Mouse (Mus musculus): ENCODE measurements around the gene Ugt2b36. TPM values are rescaled to one million over a fixed set of nuclear protein-coding genes. Genes with fewer than 3 reads are reported as not detected.
"Not testable (repeated sequence)": the region's sequence is repeated elsewhere in the genome, so short reads cannot be mapped to it uniquely, and the experiment has no call there.

Ugt2b36 gene
- polyA plus RNA-seq (2012; fragmentation: generic; extraction: Trizol), result not detected

GRCm38 (mm10) chr5:87092346-87093027, at the start of gene Ugt2b36:
Ugt2b36 (minus strand) TSS chr5:87092555.
- Histone ChIP-seq H3K4me3 (no peak within 1 kb of the TSS), H3K36me3 (ENCODE audit: control insufficient read depth, insufficient read depth) (no peaks in the 10 kb centered on the region), H3K4me2 (ENCODE audit: low read depth) (no peak within 1 kb of the TSS), H3K79me2 (ENCODE audit: control insufficient read depth, insufficient read depth) (no peaks in the 10 kb centered on the region), H3K27me3 (ENCODE audit: control insufficient read depth, insufficient read depth, insufficient read length) (no peaks in the 10 kb centered on the region), H3ac (ENCODE audit: control insufficient read depth, insufficient read length) (no peak within 1 kb of the TSS)
- TF ChIP-seq TCF12 (IDR thresholded peaks at IDR 0.05; ENCODE audit: insufficient read depth, poor library complexity, severe bottlenecking) (no peak), CEBPB (IDR thresholded peaks at IDR 0.05; ENCODE audit: insufficient read depth, poor library complexity, severe bottlenecking) (no peak), TCF3 (IDR thresholded peaks at IDR 0.05; ENCODE audit: insufficient read length, low read depth) (no peak), USF1 (IDR thresholded peaks at IDR 0.05; ENCODE audit: low read depth) (no peak), REST (IDR thresholded peaks at IDR 0.05; ENCODE audit: insufficient read depth, insufficient read length) (no peak), MYOG (IDR thresholded peaks at IDR 0.05; ENCODE audit: control insufficient read depth in 1 of 3, insufficient read depth in 1 of 3, insufficient read length in 2 of 3, low read depth in 2 of 3) (no peak), SRF (IDR thresholded peaks at IDR 0.05; ENCODE audit: control insufficient read depth, insufficient read length, low read depth) (no peak), MYOD1 (IDR thresholded peaks at IDR 0.05; ENCODE audit: control insufficient read depth in 1 of 3, insufficient read length in 2 of 3, low read depth in 2 of 3) (no peak), E2F4 (IDR thresholded peaks at IDR 0.05; ENCODE audit: insufficient read depth) (no peak), MAX (IDR thresholded peaks at IDR 0.05; ENCODE audit: low read depth) (no peak), POLR2AphosphoS2 (IDR thresholded peaks at IDR 0.05; ENCODE audit: insufficient read length, low read depth) (no peak), POLR2A (IDR thresholded peaks at IDR 0.05; ENCODE audit: insufficient read length, low read depth) (no peak)

GRCm38 (mm10) chr5:87140196-87140595, 47.8 kb upstream of the Ugt2b36 start, which contains the start of gene Ugt2b5:
Ugt2b5 (minus strand) TSS chr5:87140318.
- H3ac ChIP-seq (ENCODE audit: control insufficient read depth, insufficient read length); H3K4me3 ChIP-seq; H3K79me2 ChIP-seq (ENCODE audit: control insufficient read depth, insufficient read depth); H3K36me3 ChIP-seq (ENCODE audit: control insufficient read depth, insufficient read depth); H3K27me3 ChIP-seq (ENCODE audit: control insufficient read depth, insufficient read depth, insufficient read length); H3K4me2 ChIP-seq (ENCODE audit: low read depth): not testable (repeated sequence)

- not testable (repeated sequence) for H3ac ChIP-seq (ENCODE audit: control insufficient read depth, insufficient read length); H3K36me3 ChIP-seq (ENCODE audit: control insufficient read depth, insufficient read depth); H3K27me3 ChIP-seq (ENCODE audit: control insufficient read depth, insufficient read depth, insufficient read length); H3K4me3 ChIP-seq; H3K4me2 ChIP-seq (ENCODE audit: low read depth); H3K79me2 ChIP-seq (ENCODE audit: control insufficient read depth, insufficient read depth)
Observed at GRCm38 (mm10) chr5:87103697-87104096, 11.3 kb upstream of the Ugt2b36 start.

- H3K27me3 ChIP-seq (ENCODE audit: control insufficient read depth, insufficient read depth, insufficient read length), result no peaks in the 10 kb centered on the region
- H3K79me2 ChIP-seq (ENCODE audit: control insufficient read depth, insufficient read depth), result no peaks in the 10 kb centered on the region
- TF ChIP-seq TCF12 (IDR thresholded peaks at IDR 0.05; ENCODE audit: insufficient read depth, poor library complexity, severe bottlenecking), result no peak
- TF ChIP-seq CEBPB (IDR thresholded peaks at IDR 0.05; ENCODE audit: insufficient read depth, poor library complexity, severe bottlenecking), result no peak
- no peak for TF ChIP-seq USF1 (IDR thresholded peaks at IDR 0.05; ENCODE audit: low read depth)
- no peak for TF ChIP-seq MAX (IDR thresholded peaks at IDR 0.05; ENCODE audit: low read depth)
- no peak for TF ChIP-seq MYOD1 (IDR thresholded peaks at IDR 0.05; ENCODE audit: control insufficient read depth in 1 of 3, insufficient read length in 2 of 3, low read depth in 2 of 3)
- no peak for TF ChIP-seq REST (IDR thresholded peaks at IDR 0.05; ENCODE audit: insufficient read depth, insufficient read length)
- TF ChIP-seq E2F4 (IDR thresholded peaks at IDR 0.05; ENCODE audit: insufficient read depth), result no peak
- TF ChIP-seq TCF3 (IDR thresholded peaks at IDR 0.05; ENCODE audit: insufficient read length, low read depth), result no peak
- TF ChIP-seq SRF (IDR thresholded peaks at IDR 0.05; ENCODE audit: control insufficient read depth, insufficient read length, low read depth), result no peak
- no peak for TF ChIP-seq POLR2AphosphoS2 (IDR thresholded peaks at IDR 0.05; ENCODE audit: insufficient read length, low read depth)
- TF ChIP-seq MYOG (IDR thresholded peaks at IDR 0.05; ENCODE audit: control insufficient read depth in 1 of 3, insufficient read depth in 1 of 3, insufficient read length in 2 of 3, low read depth in 2 of 3), result no peak
- no peak overlapping the region for H3K4me3 ChIP-seq
- no peak overlapping the region for H3K4me2 ChIP-seq (ENCODE audit: low read depth)
- H3K36me3 ChIP-seq (ENCODE audit: control insufficient read depth, insufficient read depth), result no peaks in the 10 kb centered on the region
- no peak overlapping the region for H3ac ChIP-seq (ENCODE audit: control insufficient read depth, insufficient read length)
Observed at GRCm38 (mm10) chr5:87091111-87091510, 1.2 kb downstream of the Ugt2b36 start.

GRCm38 (mm10) chr5:87089264-87089663, 3.1 kb downstream of the Ugt2b36 start:
- TF ChIP-seq REST (IDR thresholded peaks at IDR 0.05; ENCODE audit: insufficient read depth, insufficient read length), result no peak
- TF ChIP-seq E2F4 (IDR thresholded peaks at IDR 0.05; ENCODE audit: insufficient read depth), result no peak
- no peak for TF ChIP-seq MYOG (IDR thresholded peaks at IDR 0.05; ENCODE audit: control insufficient read depth in 1 of 3, insufficient read depth in 1 of 3, insufficient read length in 2 of 3, low read depth in 2 of 3)
- no peak for TF ChIP-seq POLR2AphosphoS2 (IDR thresholded peaks at IDR 0.05; ENCODE audit: insufficient read length, low read depth)
- TF ChIP-seq TCF3 (IDR thresholded peaks at IDR 0.05; ENCODE audit: insufficient read length, low read depth), result no peak
- TF ChIP-seq CEBPB (IDR thresholded peaks at IDR 0.05; ENCODE audit: insufficient read depth, poor library complexity, severe bottlenecking), result no peak
- TF ChIP-seq SRF (IDR thresholded peaks at IDR 0.05; ENCODE audit: control insufficient read depth, insufficient read length, low read depth), result no peak
- no peak for TF ChIP-seq MAX (IDR thresholded peaks at IDR 0.05; ENCODE audit: low read depth)
- no peak for TF ChIP-seq POLR2A (IDR thresholded peaks at IDR 0.05; ENCODE audit: insufficient read length, low read depth)
- TF ChIP-seq MYOD1 (IDR thresholded peaks at IDR 0.05; ENCODE audit: control insufficient read depth in 1 of 3, insufficient read length in 2 of 3, low read depth in 2 of 3), result no peak
- no peak for TF ChIP-seq TCF12 (IDR thresholded peaks at IDR 0.05; ENCODE audit: insufficient read depth, poor library complexity, severe bottlenecking)
- TF ChIP-seq USF1 (IDR thresholded peaks at IDR 0.05; ENCODE audit: low read depth), result no peak
- Histone ChIP-seq H3K4me3 (no peak overlapping the region), H3K79me2 (ENCODE audit: control insufficient read depth, insufficient read depth) (no peaks in the 10 kb centered on the region), H3ac (ENCODE audit: control insufficient read depth, insufficient read length) (no peak overlapping the region), H3K27me3 (ENCODE audit: control insufficient read depth, insufficient read depth, insufficient read length) (no peaks in the 10 kb centered on the region), H3K4me2 (ENCODE audit: low read depth) (no peak overlapping the region), H3K36me3 (ENCODE audit: control insufficient read depth, insufficient read depth) (no peaks in the 10 kb centered on the region)

Data from myocyte (in vitro differentiated cells).